In the genomic region with DNA sequence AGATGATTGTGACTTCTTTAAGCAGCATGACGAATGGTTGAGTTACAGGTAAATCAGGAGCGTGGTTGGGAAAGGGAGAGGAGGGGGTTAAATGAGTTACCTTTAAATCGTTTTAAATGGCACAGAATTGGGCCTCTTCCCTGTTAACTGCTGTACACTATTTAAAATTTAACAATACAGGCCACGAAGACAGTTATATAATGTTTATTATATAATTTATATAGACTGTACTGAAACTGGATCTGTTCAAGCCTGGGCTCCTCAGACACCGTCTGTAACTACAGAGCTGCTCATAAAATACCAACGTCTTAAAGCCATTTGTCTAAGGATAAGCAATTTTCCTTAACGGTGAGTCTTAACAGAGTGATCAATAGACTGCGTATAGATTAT, we compare ENCODE assay signal across 1 mouse cellular context.
TF ChIP-seq lines count a peak whose summit lies in the region.

No protein-coding gene starts in this region.

TF ChIP-seq in MEL, 35 proteins besides CTCF, POLR2A, EP300 and RAD21:
- no peak for TF ChIP-seq TBP (IDR thresholded peaks at IDR 0.05; ENCODE audit: low read depth, low read length)
- TF ChIP-seq ZNF384 (IDR thresholded peaks at IDR 0.05; ENCODE audit: low read depth, low read length): no peak
- 0 out of 2 replicates have a peak, but pooled peaks have one; percentile 6 for TF ChIP-seq NELFE (IDR thresholded peaks at IDR 0.05; ENCODE audit: low read depth, low read length)
TF ChIP-seq in MEL: peak in this region for 1.
